Mouse (Mus musculus) kidney, postnatal 0 days (tissue): ENCODE data around the gene Nrxn3. TPM values are rescaled to one million over a fixed set of nuclear protein-coding genes. Genes with fewer than 3 reads are reported as not detected.

Source experiments
- ATAC-seq: fragments of 200-750 bp; cut with Nextera tagmentation; replicated peaks from 2 replicates; pipeline ENCODE4 v1.8.0; 2017; ENCODE audit warnings: low read depth, moderate number of reproducible peaks, moderate TSS enrichment, moderate library complexity; ENCODE audit not compliant: low FRiP score
- DNase-seq: peaks from one replicate; pipeline ENCODE4 v3.0.0-alpha.2; 2016; ENCODE audit warnings: low spot score
- H3K27ac ChIP-seq: fragments of 300-500 bp; sonication (generic); 2 replicates; pipeline ENCODE4 v1.5.1; 2014; ENCODE audit warnings: mild to moderate bottlenecking
- H3K27me3 ChIP-seq: fragments of 300-500 bp; sonication (generic); 2 replicates; pipeline ENCODE4 v1.6.1; 2014; ENCODE audit warnings: low read length, mixed read lengths; ENCODE audit not compliant: insufficient read depth
- H3K36me3 ChIP-seq: fragments of 300-500 bp; sonication (generic); 2 replicates; pipeline ENCODE4 v1.6.1; 2014; ENCODE audit warnings: low read length, mixed read lengths; ENCODE audit not compliant: insufficient read depth
- H3K4me1 ChIP-seq: fragments of 300-500 bp; sonication (generic); replicated peaks from 2 replicates; pipeline ENCODE4 v1.6.1; 2014; ENCODE audit warnings: antibody characterized with exemption, low read length, mixed read lengths; ENCODE audit not compliant: insufficient read depth
- H3K4me2 ChIP-seq: fragments of 300-500 bp; sonication (generic); 2 replicates; pipeline ENCODE4 v1.6.1; 2014; ENCODE audit warnings: mild to moderate bottlenecking, low read length, moderate library complexity, mixed read lengths
- H3K4me3 ChIP-seq: fragments of 300-500 bp; sonication (generic); replicated peaks from 2 replicates; pipeline ENCODE4 v1.5.1; 2014; ENCODE audit warnings: low read depth, low read length
- H3K9ac ChIP-seq: fragments of 300-500 bp; sonication (generic); 2 replicates; pipeline ENCODE4 v1.6.1; 2014; ENCODE audit warnings: low read depth, low read length
- H3K9me3 ChIP-seq: fragments of 300-500 bp; sonication (generic); replicated peaks from 2 replicates; pipeline ENCODE4 v1.6.1; 2016; ENCODE audit warnings: low read length, inconsistent platforms, mixed read lengths
- CTCF ChIP-seq: IDR thresholded peaks from 2 replicates; pipeline ENCODE4 v1.5.1; 2016; ENCODE audit warnings: antibody characterized with exemption, low read depth, mild to moderate bottlenecking, moderate library complexity
- WGBS: fragments of 180-500 bp; shearing (Covaris S2); extraction: QIAGEN DNeasy Blood & Tissue Kit; methylation state at CpG from one replicate; pipeline ENCODE4 v1.1.7; 2014; 5-methylcytosine and 5-hydroxymethylcytosine counted together
- polyA plus RNA-seq: library from polyadenylated mRNA; unstranded; fragments of >200 nt; fragmentation: Nextera tagmentation; extraction: Ambion mirVana; gene quantifications from 2 replicates; pipeline ENCODE4 v1.2.1, GENCODE M21; 2015

Gene Nrxn3
- polyA plus RNA-seq, 1 experiment from 2014 or later = 3.0 TPM

DNA sequence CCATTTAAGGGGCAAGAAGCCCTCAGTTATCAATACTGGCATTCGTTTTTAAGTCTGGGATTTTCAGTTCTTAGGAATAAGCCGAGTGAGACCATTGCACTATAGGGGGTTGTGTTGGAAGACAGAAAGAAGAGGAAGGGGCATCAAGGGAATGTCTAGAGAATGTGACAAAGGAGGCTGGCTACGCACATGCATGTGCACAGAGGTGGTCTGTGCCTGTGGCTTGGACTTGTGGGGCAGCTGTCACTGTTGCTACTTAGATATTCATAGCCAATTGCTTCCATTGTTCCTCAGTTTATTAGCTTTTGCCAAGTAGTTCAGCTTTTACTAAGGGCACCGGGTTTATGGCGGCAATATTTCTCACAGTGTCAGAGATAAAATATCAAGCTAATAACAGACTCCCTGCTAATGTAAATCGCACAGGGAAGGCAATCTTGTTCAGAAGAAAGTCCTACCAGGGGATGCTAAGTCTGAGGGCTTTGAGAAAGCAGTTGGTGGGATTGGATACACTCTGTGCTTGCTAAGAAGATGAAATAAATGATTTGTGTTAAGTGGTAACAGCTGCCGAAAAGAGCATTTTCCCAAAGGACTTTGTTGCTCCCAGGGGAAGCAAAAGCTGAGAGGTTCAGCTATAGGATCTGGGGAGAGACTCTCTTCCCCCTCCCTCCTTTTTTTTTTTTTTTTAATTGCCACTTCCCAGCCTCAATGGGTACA, 177.5 kb downstream of the Nrxn3 start:
- no peak for TF ChIP-seq CTCF
- no peaks in the 10 kb centered on the region for H3K9me3 ChIP-seq
- DNase-seq (peak; percentile 0), ATAC-seq (no peak)
- no peak overlapping the region for H3K9ac ChIP-seq
- 44% methylated on average over 7 of the region's 7 CpGs for WGBS
- no peak overlapping the region for H3K4me3 ChIP-seq
- H3K27me3 ChIP-seq = no peaks in the 10 kb centered on the region
- H3K4me1 ChIP-seq = no peaks in the 10 kb centered on the region
- H3K4me2 ChIP-seq = no peak overlapping the region
- H3K36me3 ChIP-seq = no peaks in the 10 kb centered on the region
- H3K27ac ChIP-seq = no peak overlapping the region

DNA sequence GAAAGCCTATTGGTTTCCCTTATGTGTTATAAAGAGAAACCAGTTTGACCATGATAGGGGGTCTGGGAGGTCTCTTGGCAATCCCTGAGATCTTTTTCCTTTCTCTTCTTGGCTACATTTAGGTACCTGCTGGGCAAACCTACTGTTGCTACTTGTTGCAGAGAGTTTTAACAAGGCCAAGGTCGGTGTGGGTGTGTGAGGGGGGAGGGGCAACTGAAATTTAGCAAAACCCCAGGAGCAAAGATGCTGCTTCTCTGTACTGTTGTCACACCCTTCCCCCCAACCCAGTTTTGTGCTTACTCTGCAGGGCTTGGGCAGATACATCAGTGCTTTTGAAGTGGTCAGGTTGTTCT, 178.0 kb downstream of the Nrxn3 start:
- no peak for ATAC-seq
- Histone ChIP-seq H3K36me3 (no peaks in the 10 kb centered on the region), H3K9me3 (no peaks in the 10 kb centered on the region), H3K4me2 (no peak overlapping the region), H3K9ac (no peak overlapping the region), H3K4me1 (no peaks in the 10 kb centered on the region), H3K27ac (no peak overlapping the region), H3K27me3 (no peaks in the 10 kb centered on the region), H3K4me3 (no peak overlapping the region)
- DNase-seq = no peak
- no peak for TF ChIP-seq CTCF
- 6% methylated on average over 1 of the region's 1 CpGs for WGBS

DNA sequence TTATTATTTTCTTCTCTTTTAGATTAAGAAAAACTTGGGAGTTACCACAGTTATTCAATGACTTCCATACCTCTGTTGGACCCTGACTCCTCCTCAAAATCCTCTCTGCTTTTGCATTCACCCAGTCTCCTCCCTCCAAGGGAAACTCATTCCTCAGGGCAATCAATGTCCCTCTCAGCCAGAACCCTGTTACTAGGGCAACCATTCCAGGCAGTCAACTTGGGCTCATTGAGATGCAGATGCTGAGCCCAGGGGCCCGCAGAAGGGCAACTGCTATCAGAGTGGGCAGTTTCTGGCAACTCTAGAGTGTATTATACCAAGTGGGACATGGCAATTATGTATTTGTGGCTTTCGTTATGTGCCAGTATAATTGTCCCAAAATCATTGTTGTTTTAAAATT, 188.1 kb downstream of the Nrxn3 start:
- DNase-seq (no peak), ATAC-seq (no peak)
- Histone ChIP-seq H3K4me3 (no peak overlapping the region), H3K4me2 (no peak overlapping the region), H3K9me3 (no peaks in the 10 kb centered on the region), H3K27ac (no peak overlapping the region), H3K36me3 (no peaks in the 10 kb centered on the region), H3K9ac (no peak overlapping the region), H3K4me1 (no peaks in the 10 kb centered on the region), H3K27me3 (no peaks in the 10 kb centered on the region)
- 48% methylated on average over 2 of the region's 2 CpGs for WGBS
- TF ChIP-seq CTCF = no peak

DNA sequence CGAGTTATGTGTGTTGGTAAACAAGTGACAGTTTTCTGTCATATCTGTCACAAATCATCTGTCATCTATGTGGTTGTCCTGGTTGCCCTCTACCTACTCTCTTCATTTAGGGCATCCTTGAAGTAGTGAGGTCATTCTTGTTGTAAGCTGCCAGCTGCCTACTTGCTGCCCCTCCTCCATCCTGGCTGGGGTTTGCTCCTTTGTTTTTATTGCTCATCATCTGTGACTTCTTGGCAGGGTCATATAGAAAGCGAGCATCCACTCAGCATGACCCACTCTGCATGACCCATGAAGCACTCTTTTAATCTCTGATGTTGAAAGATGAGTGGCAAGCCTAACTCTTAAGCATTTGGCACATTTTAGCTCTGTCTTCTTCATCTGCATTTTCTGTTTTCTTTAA, 194.1 kb downstream of the Nrxn3 start:
- Histone ChIP-seq H3K4me1 (no peaks in the 10 kb centered on the region), H3K9me3 (no peaks in the 10 kb centered on the region), H3K27me3 (no peaks in the 10 kb centered on the region), H3K27ac (no peak overlapping the region), H3K36me3 (no peaks in the 10 kb centered on the region), H3K9ac (no peak overlapping the region), H3K4me3 (no peak overlapping the region), H3K4me2 (no peak overlapping the region)
- DNase-seq = no peak
- TF ChIP-seq CTCF = no peak
- no peak for ATAC-seq
- 45% methylated on average over 2 of the region's 2 CpGs for WGBS

DNA sequence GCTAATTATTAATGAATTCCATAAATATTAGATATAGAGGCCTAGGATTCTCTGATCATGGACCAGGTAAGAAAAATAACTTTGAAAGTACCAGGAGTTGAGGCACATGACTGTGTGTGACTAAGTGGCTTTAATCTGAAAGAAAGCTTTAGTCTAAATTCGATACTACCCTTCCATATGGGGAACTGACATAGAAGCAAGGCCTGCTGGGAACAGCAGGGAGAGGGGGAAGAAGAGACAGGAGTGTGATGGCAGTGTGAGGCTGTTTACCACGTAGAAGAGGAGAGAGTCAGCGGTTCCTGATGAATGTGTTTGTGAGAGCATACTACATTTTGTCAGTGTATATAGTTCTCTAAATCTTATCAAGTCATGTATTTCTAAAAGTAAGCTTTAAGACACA, 202.2 kb downstream of the Nrxn3 start:
- Histone ChIP-seq H3K36me3 (no peaks in the 10 kb centered on the region), H3K27ac (no peak overlapping the region), H3K4me2 (no peak overlapping the region), H3K4me3 (no peak overlapping the region), H3K9ac (no peak overlapping the region), H3K27me3 (no peaks in the 10 kb centered on the region), H3K9me3 (no peaks in the 10 kb centered on the region), H3K4me1 (no peaks in the 10 kb centered on the region)
- TF ChIP-seq CTCF = no peak
- DNase-seq = no peak
- 65% methylated on average over 3 of the region's 3 CpGs for WGBS
- no peak for ATAC-seq

DNA sequence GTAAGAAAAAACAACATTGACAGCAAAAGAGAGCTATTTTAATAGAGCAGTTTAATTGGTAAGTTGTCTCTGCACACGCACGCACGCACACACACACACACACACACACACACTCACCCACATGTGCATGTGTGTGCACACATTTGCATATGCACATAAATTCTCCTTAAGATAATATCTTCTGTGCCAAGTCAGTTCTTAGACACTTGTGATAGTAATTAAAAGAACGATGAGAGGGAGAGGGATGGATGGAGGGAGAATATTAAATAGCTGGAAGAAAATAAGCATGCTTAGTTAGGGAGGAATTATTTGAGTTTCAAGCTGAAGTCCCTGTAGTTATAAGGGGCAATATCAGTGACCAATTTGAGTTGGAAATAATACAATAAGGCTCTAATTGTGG, 203.6 kb downstream of the Nrxn3 start:
- no peak for ATAC-seq
- DNase-seq = no peak

DNA sequence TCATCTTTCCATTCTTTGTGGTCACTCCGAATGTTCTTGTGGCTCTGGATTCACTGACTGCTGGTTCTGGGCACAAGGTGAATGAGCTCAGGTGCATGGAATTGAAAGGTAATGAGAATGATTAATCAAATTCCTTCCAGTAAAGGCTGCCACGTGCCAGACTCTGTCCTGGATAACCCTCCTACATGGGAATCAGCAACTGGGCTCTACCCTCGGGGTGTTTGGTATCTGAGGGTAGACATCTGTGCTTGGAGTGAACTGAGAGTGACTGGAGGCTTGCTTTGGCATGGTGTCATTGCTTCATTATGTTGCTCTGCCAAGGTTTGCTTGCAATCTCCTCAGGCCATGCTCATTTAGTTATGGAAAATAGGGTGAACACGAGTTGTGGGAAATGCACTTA, 209.0 kb downstream of the Nrxn3 start:
- Histone ChIP-seq H3K27me3 (no peaks in the 10 kb centered on the region), H3K36me3 (no peaks in the 10 kb centered on the region), H3K4me1 (no peaks in the 10 kb centered on the region), H3K4me3 (no peak overlapping the region), H3K4me2 (no peak overlapping the region), H3K9me3 (no peaks in the 10 kb centered on the region), H3K9ac (no peak overlapping the region), H3K27ac (no peak overlapping the region)
- TF ChIP-seq CTCF = no peak
- DNase-seq (no peak), ATAC-seq (no peak)
- 70% methylated on average over 4 of the region's 4 CpGs for WGBS

More for the DNA sequence above, 203.6 kb downstream of the Nrxn3 start:
- H3K4me1 ChIP-seq = no peaks in the 10 kb centered on the region
- H3K9me3 ChIP-seq = no peaks in the 10 kb centered on the region
- H3K27me3 ChIP-seq = no peaks in the 10 kb centered on the region
- no peak overlapping the region for H3K9ac ChIP-seq
- no peak overlapping the region for H3K4me3 ChIP-seq
- 81% methylated on average over 4 of the region's 4 CpGs for WGBS
- no peak overlapping the region for H3K4me2 ChIP-seq
- H3K36me3 ChIP-seq = no peaks in the 10 kb centered on the region
- no peak for TF ChIP-seq CTCF
- no peak overlapping the region for H3K27ac ChIP-seq
